Mouse (Mus musculus): ENCODE data around the gene Ccdc36.

Gene Ccdc36

DNA sequence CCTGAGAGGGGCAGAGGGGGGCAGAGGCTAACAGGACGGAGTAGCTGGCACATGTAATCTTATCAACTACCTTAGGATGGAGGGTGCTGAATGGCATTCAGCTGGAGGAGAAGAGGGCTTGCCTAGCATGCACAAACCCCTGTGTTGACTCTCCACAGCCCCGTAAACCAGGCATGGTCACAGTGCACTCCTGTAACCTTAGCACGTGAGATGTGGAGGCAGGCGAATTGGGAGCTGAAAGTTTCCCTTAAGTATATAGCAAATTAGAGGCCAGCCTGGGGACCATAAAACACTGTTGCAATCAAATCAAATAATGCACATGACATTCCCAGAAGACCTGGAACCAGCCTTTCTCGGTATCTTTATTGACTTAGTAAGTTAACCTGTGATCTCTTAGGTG lies 49.5 kb downstream of the Ccdc36 start:
- DNase-seq (ENCODE audit: low spot score in 2 of 2) = no peak

DNA sequence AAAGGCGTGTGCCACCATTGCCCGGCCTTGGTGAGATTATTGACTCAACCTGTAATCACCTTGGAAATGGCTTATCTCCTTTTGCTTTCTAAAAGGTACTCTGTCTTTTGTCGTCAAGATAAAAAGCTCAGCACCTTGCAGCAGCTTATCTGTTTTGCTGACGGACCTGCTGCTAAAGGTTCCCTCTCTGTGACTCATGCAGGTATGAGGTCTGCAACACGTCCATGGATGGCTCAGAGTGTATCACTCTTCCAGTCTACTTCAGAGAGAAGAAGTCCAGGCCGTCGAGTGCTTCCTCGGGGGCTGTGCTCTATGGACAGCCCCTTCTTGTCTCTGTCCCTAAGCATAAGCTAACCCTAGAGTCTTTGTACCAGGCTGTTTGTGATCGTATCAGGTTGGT lies 50.0 kb downstream of the Ccdc36 start:
- DNase-seq (ENCODE audit: low spot score in 2 of 2) = no peak

Data from right cerebral cortex, postnatal 36 days (tissue).